Mouse (Mus musculus) kidney, adult 10 weeks (tissue): ENCODE measurements around the gene Map3k20. TPM values are rescaled to one million over a fixed set of nuclear protein-coding genes. Genes with fewer than 3 reads are reported as not detected.

Experiments used
- polyA plus RNA-seq: library from polyadenylated mRNA; stranded (reverse); fragments of 350-450 nt; fragmentation: Illumina TruSeq; extraction: RNeasy Lipid Tissue Mini Kit (QIAGEN cat#74804); gene quantifications from one replicate; pipeline ENCODE4 v1.2.3, GENCODE M21; 2014; ENCODE audit warnings: low read depth, low replicate concordance

Gene Map3k20
- polyA plus RNA-seq: 9.6 TPM

DNA sequence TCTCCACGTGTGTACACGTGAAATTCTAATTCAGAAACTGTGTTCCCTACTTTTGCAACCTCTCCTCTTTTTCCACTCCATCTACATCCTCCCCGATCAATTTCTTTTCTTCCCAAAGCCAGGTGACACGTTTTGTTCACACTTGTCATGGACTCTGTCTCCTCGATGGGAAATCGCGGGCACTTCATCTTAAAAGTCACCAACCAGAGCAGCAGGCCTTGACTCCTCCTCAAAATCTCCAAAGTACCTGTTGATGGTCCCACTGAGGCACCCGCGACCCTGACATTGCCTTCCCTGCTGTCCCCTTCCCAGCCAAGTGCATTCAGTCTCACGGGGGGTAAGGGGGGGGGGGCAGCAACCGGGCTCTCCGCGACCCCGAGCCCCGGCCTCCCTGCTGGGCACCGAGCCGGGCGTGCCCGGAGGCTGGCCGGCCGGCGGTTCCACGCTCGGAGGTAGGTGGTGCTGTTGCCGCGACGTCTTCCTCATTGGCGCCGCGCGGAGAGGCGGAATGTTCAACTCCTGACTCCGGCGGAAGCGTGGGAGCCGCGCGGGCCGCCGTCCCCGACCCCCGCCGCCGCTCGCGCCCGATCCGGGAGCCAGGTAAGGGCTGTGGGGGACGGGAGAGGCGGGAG is at the start of gene Map3k20:
TSS of gene Map3k20 (plus strand) at position 382 of the 632 bp plus-strand sequence.

DNA sequence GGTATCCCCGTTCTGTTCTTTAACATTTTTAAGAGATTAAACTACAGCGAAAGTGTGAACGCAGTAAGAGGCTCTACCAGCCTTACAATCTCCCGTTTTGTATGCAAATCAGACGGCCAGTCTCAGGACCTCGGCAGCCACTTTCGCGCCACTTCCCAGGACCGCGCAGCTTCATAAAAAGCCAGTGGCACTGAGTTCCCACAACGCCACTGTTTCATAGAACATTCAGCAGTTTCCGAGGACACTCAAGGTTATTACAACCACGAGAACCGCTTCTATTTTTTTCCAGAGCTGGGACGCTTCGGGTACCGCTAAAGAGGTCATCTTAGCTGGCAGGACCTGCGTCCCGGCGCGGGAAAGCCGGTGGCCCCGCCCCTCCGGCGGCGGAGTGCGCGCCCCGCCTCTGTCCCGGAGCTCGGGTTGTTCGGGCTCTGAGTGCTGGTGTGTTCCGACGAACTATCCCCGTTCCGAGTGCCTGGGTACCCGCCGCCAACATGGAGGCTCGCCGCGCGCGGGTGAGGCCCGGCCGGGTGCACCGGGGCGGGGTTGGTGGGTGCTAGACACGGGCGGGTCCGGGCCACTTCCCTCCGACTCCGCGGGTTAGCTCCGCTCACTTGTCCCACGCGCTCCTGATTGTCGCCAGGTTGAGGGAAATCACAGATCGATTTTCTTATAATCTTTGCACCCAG is 190.5 kb downstream of the Map3k20 start, which contains the start of gene Cdca7:
TSS of gene Cdca7 (plus strand) at position 363 of the 689 bp plus-strand sequence.

Other genes starting within 250 kb of the Map3k20 start
- gene Cdca7, start 190.5 kb downstream of the Map3k20 start, polyA plus RNA-seq: 1.1 TPM